Mouse (Mus musculus) hindbrain, embryonic 13.5 days (tissue): ENCODE measurements around the gene Pou2f2. TPM values are rescaled to one million over a fixed set of nuclear protein-coding genes. Genes with fewer than 3 reads are reported as not detected.
"Not testable (repeated sequence)": the region's sequence is repeated elsewhere in the genome, so short reads cannot be mapped to it uniquely, and the experiment has no call there.

Experiments used
- ATAC-seq: fragments of 200-750 bp; cut with Nextera tagmentation; 2 replicates; pipeline ENCODE4 v1.8.0; 2017; ENCODE audit warnings: moderate TSS enrichment; ENCODE audit not compliant: low FRiP score
- H3K27ac ChIP-seq: fragments of 300-500 bp; sonication (generic); 2 replicates; pipeline ENCODE4 v1.5.1; 2015; ENCODE audit warnings: inconsistent platforms, mild to moderate bottlenecking, moderate library complexity
- H3K27me3 ChIP-seq: fragments of 300-500 bp; sonication (generic); 2 replicates; pipeline ENCODE4 v1.6.1; 2015; ENCODE audit warnings: mild to moderate bottlenecking, inconsistent platforms
- H3K36me3 ChIP-seq: fragments of 300-500 bp; sonication (generic); 2 replicates; pipeline ENCODE4 v1.6.1; 2015; ENCODE audit warnings: mild to moderate bottlenecking, inconsistent platforms
- H3K4me1 ChIP-seq: fragments of 300-500 bp; sonication (generic); replicated peaks from 2 replicates; pipeline ENCODE4 v1.6.1; 2015; ENCODE audit warnings: inconsistent platforms
- H3K4me2 ChIP-seq: fragments of 300-500 bp; sonication (generic); 2 replicates; pipeline ENCODE4 v1.6.1; 2015; ENCODE audit warnings: inconsistent platforms, mild to moderate bottlenecking, moderate library complexity
- H3K4me3 ChIP-seq: fragments of 300-500 bp; sonication (generic); 2 replicates; pipeline ENCODE4 v1.5.1; 2015; ENCODE audit warnings: mild to moderate bottlenecking, inconsistent platforms
- H3K9ac ChIP-seq: fragments of 300-500 bp; sonication (generic); 2 replicates; pipeline ENCODE4 v1.6.1; 2015; ENCODE audit warnings: mild to moderate bottlenecking, inconsistent platforms
- H3K9me3 ChIP-seq: fragments of 300-500 bp; sonication (generic); 2 replicates; pipeline ENCODE4 v1.6.1; 2016; ENCODE audit warnings: inconsistent platforms
- WGBS: fragments of 180-500 bp; shearing (Covaris S2); methylation state at CpG from one replicate; pipeline ENCODE4 v1.1.7; 2015; 5-methylcytosine and 5-hydroxymethylcytosine counted together
- polyA plus RNA-seq: library from polyadenylated mRNA; unstranded; fragments of >200 nt; fragmentation: Nextera tagmentation; extraction: Ambion mirVana; gene quantifications from 2 replicates; pipeline ENCODE4 v1.2.1, GENCODE M21; 2015

Pou2f2 gene
- polyA plus RNA-seq, 1 experiment from 2014 or later, result 33.2 TPM

- H3K9ac ChIP-seq, result no peak overlapping the region
- H3K27me3 ChIP-seq, result no peaks in the 10 kb centered on the region
- H3K9me3 ChIP-seq, result no peaks in the 10 kb centered on the region
- H3K4me2 ChIP-seq, result no peak overlapping the region
- no peak overlapping the region for H3K27ac ChIP-seq
- ATAC-seq, result no peak
- WGBS, result 97% methylated on average over 7 of the region's 7 CpGs
- H3K4me1 ChIP-seq, result peaks cover 40% of the 10 kb centered on the region
- peaks cover 61% of the 10 kb centered on the region for H3K36me3 ChIP-seq
- no peak overlapping the region for H3K4me3 ChIP-seq
Measured at GRCm38 (mm10) chr7:25067338-25067737, 112.2 kb downstream of the Pou2f2 start.

DNA sequence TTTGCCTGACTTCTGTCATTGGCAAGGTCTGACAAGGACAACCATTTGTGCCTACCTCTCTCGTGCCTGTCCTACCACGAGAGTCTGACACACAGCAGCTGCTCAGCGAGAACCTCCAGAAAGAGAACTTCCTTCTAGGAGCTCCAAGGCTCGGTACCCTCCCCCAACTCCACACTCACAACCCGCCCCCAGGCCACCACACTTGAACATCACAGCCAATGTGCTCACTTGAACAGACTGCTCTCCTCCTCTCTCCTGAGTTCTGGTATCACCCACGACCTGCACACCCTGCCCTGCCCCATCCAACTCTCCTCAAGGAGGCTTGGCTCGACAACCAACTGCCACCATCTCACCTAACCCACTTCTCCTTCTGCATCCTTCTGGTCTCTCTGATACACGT, 115.6 kb downstream of the Pou2f2 start:
- no peak overlapping the region for H3K4me2 ChIP-seq
- peaks cover 95% of the 10 kb centered on the region for H3K36me3 ChIP-seq
- no peak overlapping the region for H3K4me3 ChIP-seq
- no peak overlapping the region for H3K27ac ChIP-seq
- 92% methylated on average over 8 of the region's 8 CpGs for WGBS
- ATAC-seq, result no peak
- H3K9ac ChIP-seq, result no peak overlapping the region
- peaks cover 10% of the 10 kb centered on the region for H3K4me1 ChIP-seq
- H3K27me3 ChIP-seq, result no peaks in the 10 kb centered on the region
- no peaks in the 10 kb centered on the region for H3K9me3 ChIP-seq

DNA sequence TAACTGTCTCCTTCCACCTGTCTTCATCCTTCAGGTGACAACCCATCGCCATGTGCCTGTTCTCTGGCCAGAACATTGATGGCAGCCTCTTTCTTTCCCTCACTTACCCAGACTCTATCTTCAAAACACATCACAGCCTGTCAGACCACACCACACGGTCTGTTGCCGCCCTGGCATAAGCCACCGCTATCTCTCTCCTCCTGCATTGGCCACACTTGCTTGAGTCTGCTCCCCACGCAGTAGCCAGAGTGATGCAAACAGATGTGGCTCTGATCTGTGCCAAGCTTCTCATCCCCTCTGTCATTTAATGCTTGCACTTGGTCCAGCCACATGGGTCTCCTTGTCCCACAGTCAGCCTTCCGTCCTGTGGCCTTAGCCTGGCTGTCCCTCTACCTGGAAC, 116.2 kb downstream of the Pou2f2 start:
- peaks cover 5% of the 10 kb centered on the region for H3K4me1 ChIP-seq
- H3K4me3 ChIP-seq, result no peak overlapping the region
- H3K27me3 ChIP-seq, result no peaks in the 10 kb centered on the region
- no peak overlapping the region for H3K27ac ChIP-seq
- peaks cover 98% of the 10 kb centered on the region for H3K36me3 ChIP-seq
- no peak overlapping the region for H3K4me2 ChIP-seq
- WGBS, result 93% methylated on average over 6 of the region's 6 CpGs
- H3K9ac ChIP-seq, result no peak overlapping the region
- no peaks in the 10 kb centered on the region for H3K9me3 ChIP-seq
- ATAC-seq, result no peak

DNA sequence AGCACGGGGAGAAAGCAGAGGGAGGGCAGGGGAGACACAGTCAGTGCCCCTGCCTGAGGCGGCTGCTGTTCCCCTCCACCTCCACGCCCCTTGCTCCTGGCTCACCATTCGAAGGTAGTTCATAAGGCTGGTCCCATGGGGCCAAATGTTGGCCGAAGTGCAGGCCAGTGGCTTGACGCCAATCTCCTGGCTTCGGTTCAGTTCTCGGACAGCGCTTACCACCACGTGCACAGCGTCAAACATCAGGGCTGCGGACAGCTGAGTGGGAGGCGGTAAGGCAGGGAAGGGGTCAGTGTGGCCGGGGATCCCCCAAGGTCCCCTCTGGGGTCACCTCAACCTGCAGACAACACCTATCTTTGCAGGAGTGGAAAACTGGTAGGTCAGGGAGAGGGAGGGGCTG, 120.7 kb downstream of the Pou2f2 start:
- Histone ChIP-seq H3K27ac (no peak overlapping the region), H3K9me3 (no peaks in the 10 kb centered on the region), H3K27me3 (no peaks in the 10 kb centered on the region), H3K36me3 (peaks cover 98% of the 10 kb centered on the region), H3K4me3 (no peak overlapping the region), H3K9ac (no peak overlapping the region), H3K4me1 (no peaks in the 10 kb centered on the region), H3K4me2 (no peak overlapping the region)
- WGBS, result 94% methylated on average over 14 of the region's 14 CpGs
- no peak for ATAC-seq

DNA sequence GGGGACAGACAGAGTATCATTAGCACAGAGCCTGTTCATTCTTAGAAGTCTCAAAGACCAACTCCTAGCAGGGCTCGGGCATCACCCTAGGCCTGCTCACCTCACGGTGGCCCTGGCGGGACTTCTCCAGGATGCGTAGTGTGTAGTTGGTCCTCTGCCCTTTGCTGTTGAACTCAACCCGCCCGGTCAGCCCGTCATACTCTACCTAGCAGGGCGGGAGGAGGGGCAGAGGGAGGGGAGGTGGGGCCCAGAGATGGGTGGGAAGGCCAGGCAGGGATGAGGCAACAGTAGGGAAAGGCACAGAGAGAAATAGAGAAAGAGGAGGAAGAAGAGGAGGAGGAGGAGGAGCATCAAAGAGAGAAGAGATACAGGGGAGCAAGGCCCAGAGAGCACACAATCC, 121.1 kb downstream of the Pou2f2 start:
- Histone ChIP-seq H3K27ac (no peak overlapping the region), H3K4me3 (no peak overlapping the region), H3K27me3 (no peaks in the 10 kb centered on the region), H3K4me2 (no peak overlapping the region), H3K9me3 (no peaks in the 10 kb centered on the region), H3K4me1 (no peaks in the 10 kb centered on the region), H3K36me3 (peaks cover 98% of the 10 kb centered on the region), H3K9ac (no peak overlapping the region)
- WGBS, result 89% methylated on average over 8 of the region's 8 CpGs
- ATAC-seq, result no peak

DNA sequence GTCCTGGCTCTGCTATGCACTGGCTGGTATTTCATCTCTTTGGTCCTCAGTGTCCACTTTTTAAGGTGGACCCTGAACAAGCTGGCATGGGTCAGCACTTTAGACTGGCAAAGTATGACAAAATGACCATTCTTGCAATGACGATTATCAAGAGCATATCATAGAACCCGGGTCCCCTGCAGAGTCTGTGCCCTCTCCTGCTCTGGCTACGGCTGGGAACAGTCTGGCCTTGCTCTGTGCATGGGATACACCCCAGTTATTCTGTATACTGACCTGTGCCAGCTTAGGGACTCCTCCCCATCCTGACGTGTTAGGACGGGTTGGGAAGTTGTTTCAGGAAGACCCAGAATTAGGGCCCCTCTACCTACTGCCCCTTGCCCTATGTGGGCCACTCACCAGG, 121.6 kb downstream of the Pou2f2 start:
- 94% methylated on average over 5 of the region's 5 CpGs for WGBS
- no peaks in the 10 kb centered on the region for H3K27me3 ChIP-seq

DNA sequence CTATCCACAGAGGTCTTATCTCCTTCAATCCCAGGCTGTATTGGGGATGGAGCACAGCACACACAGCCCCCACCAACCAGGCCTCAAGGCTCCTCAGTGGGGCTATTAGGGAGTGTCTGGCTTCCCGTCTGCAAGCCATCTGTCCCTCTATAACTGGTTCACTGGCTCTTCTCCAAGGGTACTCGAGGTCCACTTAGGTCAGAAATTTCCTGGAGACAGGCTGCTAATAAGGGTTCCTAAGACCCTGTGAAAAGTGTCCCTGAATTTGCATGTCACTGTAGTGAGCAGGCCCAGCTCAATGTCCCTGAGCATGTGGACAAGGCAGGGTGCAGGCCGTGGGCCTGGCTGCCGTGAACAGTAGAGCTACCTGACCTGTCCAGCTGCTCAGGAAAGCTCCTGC, 122.6 kb downstream of the Pou2f2 start:
- Histone ChIP-seq H3K9me3 (no peaks in the 10 kb centered on the region), H3K27ac (no peak overlapping the region), H3K4me2 (no peak overlapping the region), H3K9ac (no peak overlapping the region), H3K27me3 (no peaks in the 10 kb centered on the region), H3K4me1 (no peaks in the 10 kb centered on the region), H3K36me3 (peaks cover 97% of the 10 kb centered on the region), H3K4me3 (no peak overlapping the region)
- ATAC-seq, result no peak
- 84% methylated on average over 4 of the region's 4 CpGs for WGBS

More for the DNA sequence above, 121.6 kb downstream of the Pou2f2 start:
- H3K4me1 ChIP-seq, result no peaks in the 10 kb centered on the region
- H3K36me3 ChIP-seq, result peaks cover 98% of the 10 kb centered on the region
- ATAC-seq, result no peak
- no peak overlapping the region for H3K27ac ChIP-seq
- no peak overlapping the region for H3K4me3 ChIP-seq
- H3K4me2 ChIP-seq, result no peak overlapping the region
- no peaks in the 10 kb centered on the region for H3K9me3 ChIP-seq
- no peak overlapping the region for H3K9ac ChIP-seq

DNA sequence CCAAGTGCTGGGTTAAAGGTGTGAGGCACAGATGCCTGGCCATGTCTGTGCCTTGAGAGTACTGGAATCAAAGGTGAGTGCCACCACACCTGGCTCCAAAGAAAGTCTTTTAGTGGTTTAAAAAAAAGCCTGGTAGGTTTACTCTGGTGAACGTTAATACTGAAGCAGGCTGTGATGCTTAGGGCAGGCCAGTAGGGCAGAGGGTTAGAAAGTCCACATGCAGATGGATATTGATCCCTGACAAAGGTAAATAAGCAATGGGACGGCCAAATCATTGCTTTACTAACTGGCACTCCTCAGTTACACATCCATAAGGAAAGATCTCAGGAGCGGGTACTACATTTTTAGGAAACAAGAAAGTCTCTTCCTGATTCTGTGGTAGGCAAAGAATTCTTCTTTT, 126.9 kb downstream of the Pou2f2 start:
- no peaks in the 10 kb centered on the region for H3K9me3 ChIP-seq
- 97% methylated on average over 3 of the region's 3 CpGs for WGBS
- no peaks in the 10 kb centered on the region for H3K27me3 ChIP-seq
- no peak for ATAC-seq
- H3K4me1 ChIP-seq, result no peaks in the 10 kb centered on the region
- H3K4me3 ChIP-seq, result no peak overlapping the region
- no peak overlapping the region for H3K4me2 ChIP-seq
- H3K9ac ChIP-seq, result no peak overlapping the region
- no peak overlapping the region for H3K27ac ChIP-seq
- H3K36me3 ChIP-seq, result peaks cover 94% of the 10 kb centered on the region

DNA sequence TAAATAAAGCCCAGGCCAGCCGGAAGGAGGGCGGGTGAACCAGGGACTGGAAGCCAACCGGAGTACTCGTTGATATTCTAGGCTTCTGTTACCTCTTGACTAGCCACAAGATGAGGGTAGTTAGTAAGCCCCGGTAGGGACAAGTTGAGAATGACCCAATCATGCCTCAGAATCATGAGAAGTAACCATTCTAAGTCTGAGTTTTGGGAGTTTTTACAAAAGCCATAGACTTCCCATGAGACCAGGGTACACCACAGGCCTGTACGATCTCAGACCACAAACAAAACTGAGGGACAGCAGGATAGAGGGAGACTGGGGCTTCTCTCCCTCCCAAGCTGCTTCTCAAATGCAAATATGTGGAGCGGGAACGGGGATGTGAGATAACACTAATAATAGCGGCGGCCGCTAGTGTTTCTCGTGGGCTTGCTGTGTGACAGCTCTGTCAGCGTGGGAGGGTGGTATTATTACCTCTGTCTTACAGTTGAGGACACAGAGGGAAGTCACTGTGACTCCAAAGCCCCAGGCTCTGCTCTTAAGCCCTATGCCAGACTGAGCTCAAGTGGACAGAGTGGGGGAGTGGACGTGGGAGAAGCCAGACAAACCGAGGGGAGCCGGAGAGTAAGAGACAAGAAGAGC, 130.1 kb downstream of the Pou2f2 start:
- no peaks in the 10 kb centered on the region for H3K4me1 ChIP-seq
- H3K4me2 ChIP-seq, result no peak overlapping the region
- ATAC-seq, result no peak
- H3K4me3 ChIP-seq, result no peak overlapping the region
- H3K36me3 ChIP-seq, result peaks cover 93% of the 10 kb centered on the region
- 80% methylated on average over 16 of the region's 16 CpGs for WGBS
- H3K9me3 ChIP-seq, result no peaks in the 10 kb centered on the region
- H3K27ac ChIP-seq, result no peak overlapping the region
- no peaks in the 10 kb centered on the region for H3K27me3 ChIP-seq
- no peak overlapping the region for H3K9ac ChIP-seq

DNA sequence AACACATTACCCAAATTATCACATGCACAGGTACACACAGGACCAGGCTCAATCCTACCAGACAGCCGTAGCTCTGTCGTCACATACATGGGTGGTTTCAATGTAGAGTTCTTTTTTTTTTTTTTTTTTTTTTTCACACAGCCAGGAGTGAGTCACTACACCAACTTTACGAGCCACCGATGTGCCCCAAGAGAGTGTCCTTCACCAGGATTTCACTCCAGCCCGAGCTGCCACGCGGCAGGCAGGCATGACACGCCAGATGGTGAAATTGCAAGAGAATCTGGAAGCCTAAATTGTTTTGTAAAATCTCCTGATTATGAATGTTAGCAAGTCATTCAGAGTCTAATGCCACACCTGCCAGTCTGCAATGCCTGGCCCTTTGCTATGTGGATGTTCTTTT, 132.2 kb downstream of the Pou2f2 start:
- ATAC-seq, result no peak
- WGBS, result 90% methylated on average over 8 of the region's 8 CpGs
- no peak overlapping the region for H3K4me3 ChIP-seq
- H3K27me3 ChIP-seq, result no peaks in the 10 kb centered on the region
- no peaks in the 10 kb centered on the region for H3K4me1 ChIP-seq
- H3K9me3 ChIP-seq, result no peaks in the 10 kb centered on the region
- no peak overlapping the region for H3K9ac ChIP-seq
- no peak overlapping the region for H3K4me2 ChIP-seq
- H3K36me3 ChIP-seq, result peaks cover 95% of the 10 kb centered on the region
- H3K27ac ChIP-seq, result no peak overlapping the region

DNA sequence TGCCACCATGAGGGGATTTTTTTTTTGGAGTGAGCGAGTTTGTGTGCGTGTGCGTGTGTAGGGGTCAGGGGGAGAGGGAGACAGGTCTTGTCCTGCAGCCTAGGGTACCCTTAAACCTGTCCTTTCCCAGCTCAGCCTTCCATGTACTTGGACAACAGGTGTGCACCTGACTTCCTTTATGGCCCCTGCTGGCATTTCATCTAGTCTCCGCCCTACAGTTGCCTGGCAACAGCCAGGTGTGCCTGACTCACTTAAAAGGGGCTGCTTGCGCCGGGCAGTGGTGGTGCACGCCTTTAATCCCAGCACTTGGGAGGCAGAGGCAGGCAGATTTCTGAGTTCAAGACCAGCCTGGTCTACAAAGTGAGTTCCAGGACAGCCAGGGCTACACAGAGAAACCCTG, 134.9 kb downstream of the Pou2f2 start:
- ATAC-seq, H3K4me1 ChIP-seq, H3K27ac ChIP-seq, H3K4me3 ChIP-seq, H3K9me3 ChIP-seq, H3K9ac ChIP-seq, H3K27me3 ChIP-seq, H3K4me2 ChIP-seq: not testable (repeated sequence)
- H3K36me3 ChIP-seq, result peaks cover 99% of the 10 kb centered on the region
- 96% methylated on average over 7 of the region's 7 CpGs for WGBS

GRCm38 (mm10) chr7:25041921-25042320, 137.6 kb downstream of the Pou2f2 start:
- Histone ChIP-seq H3K27me3 (no peaks in the 10 kb centered on the region), H3K9me3 (no peaks in the 10 kb centered on the region), H3K9ac (no peak overlapping the region), H3K4me2 (no peak overlapping the region), H3K4me3 (no peak overlapping the region), H3K36me3 (peaks cover 98% of the 10 kb centered on the region), H3K27ac (no peak overlapping the region), H3K4me1 (no peaks in the 10 kb centered on the region)
- 88% methylated on average over 12 of the region's 12 CpGs for whole genome bisulfite sequencing
- ATAC-seq, result no peak
